Mouse (Mus musculus) left cerebral cortex, adult 9 months (tissue): ENCODE results near the gene Kirrel3.
A peak's percentile ranks its signal among the peaks of the same experiment; 100 is the strongest.

Experiments
- DNase-seq, 2 experiments: peaks; one replicate each; pipeline ENCODE4 v3.0.0; 2022; ENCODE audit warnings: low spot score in 2 of 2

Gene Kirrel3

GRCm38 (mm10) chr9:34825089-34825400 lies 339.4 kb downstream of the Kirrel3 start:
- no peak for DNase-seq

GRCm38 (mm10) chr9:34825402-34826008 lies 339.8 kb downstream of the Kirrel3 start:
- DNase-seq = no peak

- no peak for DNase-seq
These were observed 345.0 kb downstream of the Kirrel3 start for GRCm38 (mm10) chr9:34830696-34831095.

GRCm38 (mm10) chr9:34836801-34837200 lies 351.1 kb downstream of the Kirrel3 start:
- DNase-seq = no peak

- DNase-seq = no peak
These were observed 352.2 kb downstream of the Kirrel3 start for GRCm38 (mm10) chr9:34837700-34838462.

- DNase-seq = peak in 1 of 2 experiments; percentile 42
These were observed 357.7 kb downstream of the Kirrel3 start for GRCm38 (mm10) chr9:34843275-34843965.

GRCm38 (mm10) chr9:34846440-34846839 lies 360.7 kb downstream of the Kirrel3 start:
- no peak for DNase-seq

- no peak for DNase-seq
These were observed 362.0 kb downstream of the Kirrel3 start for GRCm38 (mm10) chr9:34847664-34848063.

GRCm38 (mm10) chr9:34851136-34851535 lies 365.4 kb downstream of the Kirrel3 start:
- no peak for DNase-seq

GRCm38 (mm10) chr9:34857575-34857974 lies 371.9 kb downstream of the Kirrel3 start:
- DNase-seq = no peak

GRCm38 (mm10) chr9:34858071-34858470 lies 372.4 kb downstream of the Kirrel3 start:
- DNase-seq = no peak

GRCm38 (mm10) chr9:34860934-34861333 lies 375.2 kb downstream of the Kirrel3 start:
- no peak for DNase-seq

- peak in 1 of 2 experiments; percentile 70 for DNase-seq
These were observed 376.1 kb downstream of the Kirrel3 start for GRCm38 (mm10) chr9:34861775-34862174.

- DNase-seq = no peak
These were observed 379.9 kb downstream of the Kirrel3 start for GRCm38 (mm10) chr9:34865606-34866005.

- no peak for DNase-seq
These were observed 385.7 kb downstream of the Kirrel3 start for GRCm38 (mm10) chr9:34871316-34871966.

- no peak for DNase-seq
These were observed 389.5 kb downstream of the Kirrel3 start for GRCm38 (mm10) chr9:34875238-34875637.

GRCm38 (mm10) chr9:34877186-34877585 lies 391.5 kb downstream of the Kirrel3 start:
- DNase-seq = no peak

GRCm38 (mm10) chr9:34877799-34878198 lies 392.1 kb downstream of the Kirrel3 start:
- no peak for DNase-seq

GRCm38 (mm10) chr9:34881750-34882149 lies 396.1 kb downstream of the Kirrel3 start:
- no peak for DNase-seq

GRCm38 (mm10) chr9:34882211-34882610 lies 396.5 kb downstream of the Kirrel3 start:
- DNase-seq = no peak

GRCm38 (mm10) chr9:34883122-34883521 lies 397.4 kb downstream of the Kirrel3 start:
- DNase-seq = no peak

GRCm38 (mm10) chr9:34884325-34884724 lies 398.6 kb downstream of the Kirrel3 start:
- no peak for DNase-seq
